Mouse (Mus musculus) kidney, postnatal 0 days (tissue): ENCODE measurements at regions not wholly inside any gene's neighbourhood (a gene's known extent, or its start where the extent isn't known, plus 50 kb on each side); places are given as distances from the start of the nearest gene placed in this dataset.
A peak's percentile ranks its signal among the peaks of the same experiment; 100 is the strongest.
"Not testable (repeated sequence)": the region's sequence is repeated elsewhere in the genome, so short reads cannot be mapped to it uniquely, and the experiment has no call there.

Source experiments
- ATAC-seq: fragments of 200-750 bp; cut with Nextera tagmentation; replicated peaks from 2 replicates; pipeline ENCODE4 v1.8.0; 2017; ENCODE audit warnings: low read depth, moderate number of reproducible peaks, moderate TSS enrichment, moderate library complexity; ENCODE audit not compliant: low FRiP score
- DNase-seq: peaks from one replicate; pipeline ENCODE4 v3.0.0-alpha.2; 2016; ENCODE audit warnings: low spot score
- H3K27ac ChIP-seq: fragments of 300-500 bp; sonication (generic); 2 replicates; pipeline ENCODE4 v1.5.1; 2014; ENCODE audit warnings: mild to moderate bottlenecking
- H3K27me3 ChIP-seq: fragments of 300-500 bp; sonication (generic); 2 replicates; pipeline ENCODE4 v1.6.1; 2014; ENCODE audit warnings: low read length, mixed read lengths; ENCODE audit not compliant: insufficient read depth
- H3K36me3 ChIP-seq: fragments of 300-500 bp; sonication (generic); 2 replicates; pipeline ENCODE4 v1.6.1; 2014; ENCODE audit warnings: low read length, mixed read lengths; ENCODE audit not compliant: insufficient read depth
- H3K4me1 ChIP-seq: fragments of 300-500 bp; sonication (generic); replicated peaks from 2 replicates; pipeline ENCODE4 v1.6.1; 2014; ENCODE audit warnings: antibody characterized with exemption, low read length, mixed read lengths; ENCODE audit not compliant: insufficient read depth
- H3K4me2 ChIP-seq: fragments of 300-500 bp; sonication (generic); 2 replicates; pipeline ENCODE4 v1.6.1; 2014; ENCODE audit warnings: mild to moderate bottlenecking, low read length, moderate library complexity, mixed read lengths
- H3K4me3 ChIP-seq: fragments of 300-500 bp; sonication (generic); replicated peaks from 2 replicates; pipeline ENCODE4 v1.5.1; 2014; ENCODE audit warnings: low read depth, low read length
- H3K9ac ChIP-seq: fragments of 300-500 bp; sonication (generic); 2 replicates; pipeline ENCODE4 v1.6.1; 2014; ENCODE audit warnings: low read depth, low read length
- H3K9me3 ChIP-seq: fragments of 300-500 bp; sonication (generic); replicated peaks from 2 replicates; pipeline ENCODE4 v1.6.1; 2016; ENCODE audit warnings: low read length, inconsistent platforms, mixed read lengths
- CTCF ChIP-seq: IDR thresholded peaks from 2 replicates; pipeline ENCODE4 v1.5.1; 2016; ENCODE audit warnings: antibody characterized with exemption, low read depth, mild to moderate bottlenecking, moderate library complexity
- WGBS: fragments of 180-500 bp; shearing (Covaris S2); extraction: QIAGEN DNeasy Blood & Tissue Kit; methylation state at CpG from one replicate; pipeline ENCODE4 v1.1.7; 2014; 5-methylcytosine and 5-hydroxymethylcytosine counted together

GRCm38 (mm10) chr3:16533643-16534042 is 527.4 kb upstream of the Gm5150 start:
- TF ChIP-seq CTCF: no peak
- no peak overlapping the region for H3K9ac ChIP-seq
- no peak overlapping the region for H3K4me3 ChIP-seq
- no peak for DNase-seq
- H3K4me2 ChIP-seq: no peak overlapping the region
- no peaks in the 10 kb centered on the region for H3K9me3 ChIP-seq
- no peaks in the 10 kb centered on the region for H3K27me3 ChIP-seq
- ATAC-seq: no peak
- no peaks in the 10 kb centered on the region for H3K36me3 ChIP-seq
- H3K27ac ChIP-seq: no peak overlapping the region
- H3K4me1 ChIP-seq: no peaks in the 10 kb centered on the region

GRCm38 (mm10) chr3:16527511-16527910 is 521.3 kb upstream of the Gm5150 start:
- not testable (repeated sequence) for H3K27ac ChIP-seq, DNase-seq, H3K36me3 ChIP-seq, H3K9ac ChIP-seq, H3K27me3 ChIP-seq, H3K9me3 ChIP-seq, ATAC-seq, H3K4me3 ChIP-seq, H3K4me2 ChIP-seq, H3K4me1 ChIP-seq
- 77% methylated on average over 6 of the region's 6 CpGs for WGBS

GRCm38 (mm10) chr3:16488431-16488830 is 482.2 kb upstream of the Gm5150 start:
- 77% methylated on average over 3 of the region's 3 CpGs for WGBS
- not testable (repeated sequence) for H3K27me3 ChIP-seq, H3K9me3 ChIP-seq, H3K9ac ChIP-seq, ATAC-seq, H3K4me1 ChIP-seq, H3K4me2 ChIP-seq, H3K36me3 ChIP-seq, H3K4me3 ChIP-seq, DNase-seq, H3K27ac ChIP-seq

GRCm38 (mm10) chr3:16482750-16483149 is 476.5 kb upstream of the Gm5150 start:
- Histone ChIP-seq H3K9ac (no peak overlapping the region), H3K27ac (no peak overlapping the region), H3K4me2 (no peak overlapping the region), H3K4me1 (no peaks in the 10 kb centered on the region), H3K9me3 (no peaks in the 10 kb centered on the region), H3K4me3 (no peak overlapping the region), H3K36me3 (no peaks in the 10 kb centered on the region), H3K27me3 (no peaks in the 10 kb centered on the region)
- DNase-seq: no peak
- no peak for TF ChIP-seq CTCF
- 84% methylated on average over 1 of the region's 1 CpGs for WGBS
- no peak for ATAC-seq

- Histone ChIP-seq H3K27me3 (no peaks in the 10 kb centered on the region), H3K27ac (no peak overlapping the region), H3K9ac (no peak overlapping the region), H3K4me2 (no peak overlapping the region), H3K4me1 (no peaks in the 10 kb centered on the region), H3K4me3 (no peak overlapping the region), H3K36me3 (no peaks in the 10 kb centered on the region), H3K9me3 (no peaks in the 10 kb centered on the region)
- no peak for ATAC-seq
- no peak for TF ChIP-seq CTCF
- WGBS: 71% methylated on average over 1 of the region's 1 CpGs
- no peak for DNase-seq
Measured at GRCm38 (mm10) chr3:16471360-16471759, 465.1 kb upstream of the Gm5150 start.

- TF ChIP-seq CTCF: peak; percentile 81
- 13% methylated on average over 9 of the region's 9 CpGs for WGBS
- Histone ChIP-seq H3K4me1 (no peaks in the 10 kb centered on the region), H3K36me3 (no peaks in the 10 kb centered on the region), H3K4me2 (no peak overlapping the region), H3K4me3 (no peak overlapping the region), H3K9me3 (no peaks in the 10 kb centered on the region), H3K27me3 (no peaks in the 10 kb centered on the region), H3K9ac (no peak overlapping the region), H3K27ac (no peak overlapping the region)
- peak; percentile 61 for DNase-seq
- ATAC-seq: no peak; the same call in 1 of the 2 replicates
Measured at GRCm38 (mm10) chr3:16466388-16466787, 460.2 kb upstream of the Gm5150 start.

- Histone ChIP-seq H3K27me3 (no peaks in the 10 kb centered on the region), H3K4me1 (no peaks in the 10 kb centered on the region), H3K4me2 (no peak overlapping the region), H3K27ac (no peak overlapping the region), H3K9me3 (no peaks in the 10 kb centered on the region), H3K9ac (no peak overlapping the region), H3K4me3 (no peak overlapping the region), H3K36me3 (no peaks in the 10 kb centered on the region)
- no peak for ATAC-seq
- 55% methylated on average over 3 of the region's 3 CpGs for WGBS
- no peak for DNase-seq
- TF ChIP-seq CTCF: no peak
Measured at GRCm38 (mm10) chr3:16465357-16465756, 459.1 kb upstream of the Gm5150 start.
